Mouse (Mus musculus) heart, adult 2 months (tissue): ENCODE measurements around the gene Tuba3b.

Experiments used
- CTCF ChIP-seq: fragments of 200-600 bp; IDR thresholded peaks from 2 replicates; pipeline ENCODE4 v1.8.1; 2022; ENCODE audit warnings: antibody characterized with exemption, mild to moderate bottlenecking, moderate library complexity
- POLR2A ChIP-seq: fragments of 200-500 bp; IDR thresholded peaks from 2 replicates; pipeline ENCODE4 v1.6.1; 2011; ENCODE audit warnings: mild to moderate bottlenecking, low read depth, low read length, control low read depth; ENCODE audit not compliant: insufficient read depth

- TF ChIP-seq CTCF (no peak), POLR2A (no peak)
Measured at GRCm38 (mm10) chr6:145660943-145661342, 45.4 kb downstream of the Tuba3b start.
